Mouse (Mus musculus) Patski (cell line): ENCODE measurements around the gene Zfp712. TPM values are rescaled to one million over a fixed set of nuclear protein-coding genes. Genes with fewer than 3 reads are reported as not detected.

Experiments used
- ATAC-seq: fragments of 100-300 bp; one replicate; pipeline ENCODE4 v1.8.0; 2021
- CTCF ChIA-PET: fragments of 350-600 bp; sonication (Branson Sonifier 250); formaldehyde crosslinking; loops from one replicate; lab custom pipeline; 2022; ENCODE audit warnings: inconsistent platforms; lab: Charles Lee
- POLR2A ChIA-PET: fragments of 350-600 bp; sonication (Branson Sonifier 250); formaldehyde crosslinking; loops from one replicate; lab custom pipeline; 2022; ENCODE audit warnings: antibody characterized with exemption, inconsistent platforms; lab: Charles Lee
- DNase-seq: peaks from one replicate; pipeline ENCODE4 v3.0.0-alpha.2; 2011; ENCODE audit warnings: low read depth, low spot score
- H3K27me3 ChIP-seq: fragments of 371-371 bp; one replicate; pipeline ENCODE4 v1.5.1; 2021
- CTCF ChIP-seq: fragments of 100-300 bp; IDR thresholded peaks from one replicate; pipeline ENCODE4 v1.5.1; 2021
- in situ Hi-C: fragments of 300-500 bp; cut with MboI; formaldehyde crosslinking; loops from 3 replicates; pipeline ENCODE4 v1.11.1; 2018; ENCODE audit warnings: low pct_unique_long_range_greater_than_20kb, mixed read lengths
- polyA plus RNA-seq: library from polyadenylated mRNA; unstranded; gene quantifications from one replicate; pipeline ENCODE4 v1.2.3, GENCODE M21; 2021

The Zfp712 gene
- polyA plus RNA-seq, 1 experiment from 2014 or later = 1.5 TPM

DNA sequence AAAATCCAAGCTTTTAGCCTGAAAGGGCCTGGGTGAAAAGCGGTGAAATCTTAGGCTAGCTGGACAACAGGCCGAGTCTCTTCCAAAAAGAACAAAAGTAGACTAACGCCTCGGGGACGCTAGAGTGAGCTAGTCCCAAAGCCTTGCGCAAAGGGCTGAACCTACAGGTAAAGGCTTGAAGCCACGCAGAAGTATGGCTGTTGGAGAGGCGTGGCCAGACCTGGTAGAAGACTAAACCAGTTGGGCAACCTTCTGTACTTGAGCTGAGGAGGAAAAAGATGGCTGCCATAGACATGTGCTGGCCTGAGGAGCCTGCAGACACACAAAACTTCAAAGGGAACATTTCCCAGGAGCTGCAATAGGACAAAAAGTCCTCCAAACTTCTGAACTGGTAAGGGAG, 4.4 kb upstream of the Zfp712 start:
- CTCF ChIA-PET = interaction anchor here (1.6 kb wide), 1 partner anchor 11 kb away, joined by 4 read pairs; no protein-coding TSS in a partner anchor

GRCm38 (mm10) chr13:67062427-67062826, 1.5 kb upstream of the Zfp712 start:
- ATAC-seq (no peak), DNase-seq (no peak)
- CTCF ChIA-PET = no interaction called here
- POLR2A ChIA-PET = no interaction called here
- in situ Hi-C loops = no loop called here
- no peaks in the 10 kb centered on the region for H3K27me3 ChIP-seq
- TF ChIP-seq CTCF = no peak

More for the DNA sequence above, 4.4 kb upstream of the Zfp712 start:
- TF ChIP-seq CTCF = no peak
- ATAC-seq = no peak
- in situ Hi-C loops = no loop called here
- no peaks in the 10 kb centered on the region for H3K27me3 ChIP-seq
- POLR2A ChIA-PET = no interaction called here
- no peak for DNase-seq

DNA sequence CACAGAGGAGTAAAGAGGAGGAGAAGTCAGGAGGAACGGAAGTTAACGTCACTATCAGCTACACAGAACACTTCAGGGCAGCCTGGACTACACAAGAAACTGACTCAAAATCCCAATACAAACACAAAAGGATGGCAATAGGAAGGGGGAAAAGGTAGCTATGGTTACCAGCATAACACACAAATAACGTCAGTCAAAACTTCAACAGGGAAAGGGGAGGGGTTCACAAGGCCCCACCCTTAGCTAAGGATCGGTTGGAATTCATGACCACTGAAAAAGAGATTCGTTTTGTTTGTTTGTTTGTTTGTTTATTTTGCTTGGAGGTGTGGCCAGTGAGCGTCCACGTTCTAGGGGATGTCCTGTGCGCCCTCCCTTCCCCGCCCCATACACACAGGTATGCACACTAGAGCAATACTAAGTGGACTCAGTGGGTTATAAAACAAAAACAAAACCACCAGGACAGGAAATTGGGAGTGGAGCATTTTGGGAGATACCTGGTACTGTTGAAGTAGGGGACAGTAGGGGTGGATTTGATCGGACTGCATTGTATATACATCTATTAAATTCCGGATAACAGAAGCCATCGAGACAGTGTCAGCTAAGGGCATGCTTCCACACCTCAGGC, 697 bp downstream of the Zfp712 start:
- no peaks in the 10 kb centered on the region for H3K27me3 ChIP-seq
- in situ Hi-C loops = no loop called here
- POLR2A ChIA-PET = no interaction called here
- ATAC-seq (peak; percentile 4), DNase-seq (no peak)
- no peak for TF ChIP-seq CTCF
- CTCF ChIA-PET = interaction anchor here (1.4 kb wide), 1 partner anchor 87 kb away, joined by 3 read pairs; no protein-coding TSS in a partner anchor

Other genes with a start within 250 kb of the Zfp712 start
- gene Gm10767, start 156.3 kb downstream of the Zfp712 start, polyA plus RNA-seq = 4.9 TPM
- gene Zfp708, start 36.8 kb upstream of the Zfp712 start, polyA plus RNA-seq = 2.2 TPM
- gene Gm28557, start 47.4 kb upstream of the Zfp712 start, polyA plus RNA-seq = 3.6 TPM
- 1.1 TPM for gene Rslcan18, start 55.1 kb upstream of the Zfp712 start, polyA plus RNA-seq
- 4.9 TPM for gene Zfp759, start 60.5 kb upstream of the Zfp712 start, polyA plus RNA-seq
- 6.0 TPM for gene Rsl1, start 112.0 kb upstream of the Zfp712 start, polyA plus RNA-seq
- 1.6 TPM for gene Zfp455, start 133.3 kb upstream of the Zfp712 start, polyA plus RNA-seq
- 4.1 TPM for gene Zfp458, start 217.3 kb upstream of the Zfp712 start, polyA plus RNA-seq
- gene Zfp457, start 245.3 kb upstream of the Zfp712 start, polyA plus RNA-seq = 3.1 TPM